Mouse (Mus musculus) splenic B cell, adult 2 months (primary cell): Measurements from ENCODE around the gene Tmem106a.

Experiments used
- DNase-seq: peaks from one replicate; pipeline ENCODE4 v3.0.0-alpha.2; 2011; ENCODE audit warnings: low read depth, low spot score
- H3K27me3 ChIP-seq: 2 replicates; pipeline ENCODE4 v1.6.1; 2012; ENCODE audit warnings: mild to moderate bottlenecking, low read length, moderate library complexity, mixed read lengths; ENCODE audit not compliant: control insufficient read depth, poor library complexity, insufficient read depth, severe bottlenecking
- H3K36me3 ChIP-seq: 2 replicates; pipeline ENCODE4 v1.6.1; 2012; ENCODE audit warnings: mild to moderate bottlenecking, low read length, moderate library complexity, mixed read lengths; ENCODE audit not compliant: control insufficient read depth, poor library complexity, insufficient read depth, severe bottlenecking

Tmem106a gene

GRCm38 (mm10) chr11:101582054-101583035 is at the start of gene Tmem106a:
Gene Tmem106a (plus strand): TSS chr11:101582242.
- peaks cover 1% of the 10 kb centered on the region; the same call in 1 of the 2 replicates for H3K36me3 ChIP-seq
- peak; percentile 52 for DNase-seq
- H3K27me3 ChIP-seq, result no peaks in the 10 kb centered on the region

GRCm38 (mm10) chr11:101543533-101543932 is 38.5 kb upstream of the Tmem106a start:
- DNase-seq, result no peak

GRCm38 (mm10) chr11:101544132-101544531 is 37.9 kb upstream of the Tmem106a start:
- H3K27me3 ChIP-seq, result no peaks in the 10 kb centered on the region
- 0 out of 2 replicates have a peak, but pooled peaks cover 2% of the 10 kb centered on the region for H3K36me3 ChIP-seq
- DNase-seq, result no peak

More at GRCm38 (mm10) chr11:101543533-101543932, 38.5 kb upstream of the Tmem106a start:
- Histone ChIP-seq H3K27me3 (no peaks in the 10 kb centered on the region), H3K36me3 (0 out of 2 replicates have a peak, but pooled peaks cover 2% of the 10 kb centered on the region)

GRCm38 (mm10) chr11:101548526-101548925 is 33.5 kb upstream of the Tmem106a start:
- no peak for DNase-seq
- no peaks in the 10 kb centered on the region for H3K27me3 ChIP-seq

GRCm38 (mm10) chr11:101551751-101552475 is 30.1 kb upstream of the Tmem106a start, which contains the start of the genes Brca1 and Nbr1:
Gene Brca1 (minus strand): TSS chr11:101551955.
Gene Nbr1 (plus strand): TSS chr11:101552149.
- Histone ChIP-seq H3K36me3 (peaks cover 4% of the 10 kb centered on the region), H3K27me3 (no peaks in the 10 kb centered on the region)
- DNase-seq, result peak; percentile 98

More at GRCm38 (mm10) chr11:101548526-101548925, 33.5 kb upstream of the Tmem106a start:
- peaks cover 2% of the 10 kb centered on the region; the same call in 1 of the 2 replicates for H3K36me3 ChIP-seq

- peaks cover 4% of the 10 kb centered on the region for H3K36me3 ChIP-seq
- DNase-seq, result peak; percentile 99
- no peaks in the 10 kb centered on the region for H3K27me3 ChIP-seq
Measured at GRCm38 (mm10) chr11:101552476-101553300, 29.4 kb upstream of the Tmem106a start.

GRCm38 (mm10) chr11:101553354-101553930 is 28.6 kb upstream of the Tmem106a start:
- Histone ChIP-seq H3K27me3 (no peaks in the 10 kb centered on the region), H3K36me3 (peaks cover 4% of the 10 kb centered on the region)
- peak; percentile 15 for DNase-seq

GRCm38 (mm10) chr11:101556541-101556940 is 25.5 kb upstream of the Tmem106a start:
- Histone ChIP-seq H3K27me3 (no peaks in the 10 kb centered on the region), H3K36me3 (peaks cover 7% of the 10 kb centered on the region)
- DNase-seq, result no peak

- Histone ChIP-seq H3K36me3 (peaks cover 7% of the 10 kb centered on the region), H3K27me3 (no peaks in the 10 kb centered on the region)
- DNase-seq, result no peak
Measured at GRCm38 (mm10) chr11:101556954-101557353, 25.1 kb upstream of the Tmem106a start.

- peak; percentile 86 for DNase-seq
- Histone ChIP-seq H3K36me3 (peaks cover 13% of the 10 kb centered on the region), H3K27me3 (no peaks in the 10 kb centered on the region)
Measured at GRCm38 (mm10) chr11:101562391-101562790, 19.7 kb upstream of the Tmem106a start.

- Histone ChIP-seq H3K36me3 (peaks cover 21% of the 10 kb centered on the region), H3K27me3 (no peaks in the 10 kb centered on the region)
- DNase-seq, result no peak
Measured at GRCm38 (mm10) chr11:101568421-101568820, 13.6 kb upstream of the Tmem106a start.

- Histone ChIP-seq H3K36me3 (peaks cover 19% of the 10 kb centered on the region), H3K27me3 (no peaks in the 10 kb centered on the region)
- DNase-seq, result no peak
Measured at GRCm38 (mm10) chr11:101576116-101576515, 5.9 kb upstream of the Tmem106a start.

- DNase-seq, result no peak
Measured at GRCm38 (mm10) chr11:101581081-101581764, 819 bp upstream of the Tmem106a start.

More at GRCm38 (mm10) chr11:101581081-101581764, 819 bp upstream of the Tmem106a start:
- Histone ChIP-seq H3K27me3 (no peaks in the 10 kb centered on the region), H3K36me3 (peaks cover 4% of the 10 kb centered on the region)
